Comparison of ENCODE assay signal across 13 mouse cellular contexts in genomic region chr4:149790546-149790945, GRCm38 (mm10). TPM values are rescaled to one million over a fixed set of nuclear protein-coding genes. Genes with fewer than 3 reads are reported as not detected.
DNase-seq lines count a peak whose midpoint lies in the region; ATAC-seq and TF ChIP-seq lines count a peak whose summit lies in the region.
"Had no signal": no experiment of that assay in that cellular context is flagged by ENCODE, and none has a peak within 500 bp of the region (broad histone marks: within the 10 kb centered on the region; RNA-seq: fewer than 3 reads in every experiment).

No protein-coding gene starts in this region.

- no peak for ATAC-seq in heart, postnatal 0 days (ENCODE audit: insufficient read depth, low read depth)
- 0 out of 2 replicates have a peak, but pooled peaks have one; percentile 8 for ATAC-seq in liver, embryonic 13.5 days (ENCODE audit: low read depth)
- no peak for ATAC-seq in embryonic facial prominence, embryonic 14.5 days (ENCODE audit: low read depth)
- ATAC-seq in neutrophil, adult 5-6 weeks (ENCODE audit: extremely low read depth, insufficient number of reproducible peaks, low FRiP score, poor library complexity, severe bottlenecking): peak; percentile 70; the same call in 1 of the 2 replicates
- ATAC-seq: CD4-positive, CD25-positive, alpha-beta regulatory T cell, adult 4 months; Patski had no signal

- no peak for DNase-seq in heart, postnatal 0 days (ENCODE audit: low spot score)
- DNase-seq in heart, postnatal 36 days: no peak
- no peak for DNase-seq in liver, embryonic 13.5 days
- no peak for DNase-seq in liver
- no peak for DNase-seq in embryonic facial prominence, embryonic 14.5 days (ENCODE audit: low spot score)
- DNase-seq in spleen, adult 12 weeks (ENCODE audit: low spot score): no peak
- no peak for DNase-seq in adrenal gland, adult 18-20 months (ENCODE audit: low spot score in 2 of 2)

- no peaks in the 10 kb centered on the region for H3K36me3 ChIP-seq in heart, postnatal 0 days (replicated peaks; ENCODE audit: control insufficient read depth, insufficient read depth, low read length)
- H3K36me3 ChIP-seq in liver, embryonic 13.5 days: no peaks in the 10 kb centered on the region
- no peaks in the 10 kb centered on the region for H3K36me3 ChIP-seq in embryonic facial prominence, embryonic 14.5 days (ENCODE audit: control insufficient read depth, insufficient read depth, low read length)
- H3K36me3 ChIP-seq: heart, embryonic 13.5 days; limb, embryonic 12.5 days had no signal

- H3K27ac ChIP-seq in heart, postnatal 0 days (ENCODE audit: low read depth): peak overlapping the region; percentile 58; the same call in 1 of the 2 replicates
- no peak overlapping the region for H3K27ac ChIP-seq in liver, embryonic 13.5 days
- H3K27ac ChIP-seq in embryonic facial prominence, embryonic 14.5 days (replicated peaks; ENCODE audit: low read depth, low read length): no peak overlapping the region
- H3K27ac ChIP-seq: heart, embryonic 13.5 days; limb, embryonic 12.5 days had no signal

- no peak for TF ChIP-seq EP300 in heart, postnatal 0 days (IDR thresholded peaks at IDR 0.05; ENCODE audit: low read depth)

- no peak for TF ChIP-seq CTCF in heart, postnatal 0 days (IDR thresholded peaks at IDR 0.05; ENCODE audit: low read depth)

- no peak overlapping the region for H3K9ac ChIP-seq in heart, postnatal 0 days (replicated peaks; ENCODE audit: low read depth, low read length)
- H3K9ac ChIP-seq in liver, embryonic 13.5 days: no peak overlapping the region
- H3K9ac ChIP-seq in embryonic facial prominence, embryonic 14.5 days (ENCODE audit: low read depth, low read length): 0 out of 2 replicates have a peak overlapping the region, but pooled peaks have one; percentile 4
- H3K9ac ChIP-seq: heart, embryonic 13.5 days; limb, embryonic 12.5 days had no signal

- no peak overlapping the region for H3K4me3 ChIP-seq in heart, postnatal 0 days (ENCODE audit: low read depth, low read length)
- H3K4me3 ChIP-seq in liver, embryonic 13.5 days (replicated peaks): no peak overlapping the region
- no peak overlapping the region for H3K4me3 ChIP-seq in embryonic facial prominence, embryonic 14.5 days (ENCODE audit: low read depth, low read length)
- H3K4me3 ChIP-seq: heart, embryonic 13.5 days; limb, embryonic 12.5 days; myocyte had no signal

- peaks cover 30% of the 10 kb centered on the region for H3K4me1 ChIP-seq in heart, postnatal 0 days (ENCODE audit: control insufficient read depth, insufficient read depth)
- H3K4me1 ChIP-seq in liver, embryonic 13.5 days (replicated peaks): peaks cover 34% of the 10 kb centered on the region
- no peaks in the 10 kb centered on the region for H3K4me1 ChIP-seq in embryonic facial prominence, embryonic 14.5 days (ENCODE audit: control insufficient read depth, insufficient read depth, low read length)

- intact Hi-C loops in heart, postnatal 36 days (cut with DNase I): no loop called here

- H3K27me3 ChIP-seq in heart, postnatal 0 days (ENCODE audit: control insufficient read depth, insufficient read depth, low read length): no peaks in the 10 kb centered on the region
- no peaks in the 10 kb centered on the region for H3K27me3 ChIP-seq in liver, embryonic 13.5 days
- H3K27me3 ChIP-seq in embryonic facial prominence, embryonic 14.5 days (replicated peaks; ENCODE audit: control insufficient read depth, insufficient read depth, low read length): no peaks in the 10 kb centered on the region
- H3K27me3 ChIP-seq: heart, embryonic 13.5 days; limb, embryonic 12.5 days; Patski had no signal

- WGBS in heart, postnatal 0 days: 67% methylated on average over 4 of the region's 4 CpGs
- 38% methylated on average over 4 of the region's 4 CpGs for WGBS in liver, embryonic 13.5 days (ENCODE audit: insufficient replicate concordance)
- 62% methylated on average over 4 of the region's 4 CpGs for WGBS in embryonic facial prominence, embryonic 14.5 days

- no peak overlapping the region for H3K4me2 ChIP-seq in heart, postnatal 0 days (ENCODE audit: low read depth, low read length)
- H3K4me2 ChIP-seq in liver, embryonic 13.5 days: no peak overlapping the region
- H3K4me2 ChIP-seq in embryonic facial prominence, embryonic 14.5 days (ENCODE audit: low read depth, low read length): no peak overlapping the region
- H3K4me2 ChIP-seq: heart, embryonic 13.5 days; limb, embryonic 12.5 days had no signal

- H3K9me3 ChIP-seq in heart, postnatal 0 days (replicated peaks; ENCODE audit: control insufficient read depth, low read length): no peaks in the 10 kb centered on the region
- H3K9me3 ChIP-seq in liver, embryonic 13.5 days (replicated peaks): no peaks in the 10 kb centered on the region
- no peaks in the 10 kb centered on the region for H3K9me3 ChIP-seq in embryonic facial prominence, embryonic 14.5 days (ENCODE audit: control insufficient read depth, low read length)
- H3K9me3 ChIP-seq: heart, embryonic 13.5 days; limb, embryonic 12.5 days had no signal

RNA-seq across cellular contexts. Expression of gene Slc25a33, which starts 16.5 kb away (rescaled TPM):
- 3.0 and 9.8 TPM in 2 replicates for total RNA-seq in heart, postnatal 0 days (2014; rRNA removed; ENCODE audit: low replicate concordance)
- polyA plus RNA-seq in heart, postnatal 0 days (2015; fragmentation: Nextera tagmentation; extraction: Ambion mirVana): 13.3 and 15.1 TPM in 2 replicates
- total RNA-seq in heart, postnatal 36 days (2021): 10 to 100 TPM; 27.0 to 45.2 TPM
- 13.4 and 14.1 TPM in 2 replicates for polyA plus RNA-seq in liver, embryonic 13.5 days (2015; fragmentation: Nextera tagmentation; extraction: Ambion mirVana)
- polyA plus RNA-seq in embryonic facial prominence, embryonic 14.5 days (2014; fragmentation: Nextera tagmentation; extraction: Ambion mirVana): 10.6 and 10.9 TPM in 2 replicates
- 11.9 and 12.7 TPM in 2 replicates for total RNA-seq in neutrophil, adult 5-6 weeks (2017)
- total RNA-seq in adrenal gland, adult 18-20 months (2021): 10 to 100 TPM; 16.3 to 24.3 TPM

RNA-seq across cellular contexts. Expression of gene Tmem201, which starts 52.7 kb away (rescaled TPM):
- total RNA-seq in heart, postnatal 0 days (2014; rRNA removed; ENCODE audit: low replicate concordance): 64.7 and 80.0 TPM in 2 replicates
- 38.8 and 43.0 TPM in 2 replicates for polyA plus RNA-seq in heart, postnatal 0 days (2015; fragmentation: Nextera tagmentation; extraction: Ambion mirVana)
- 10 to 100 TPM; 87.7 to 90.5 TPM for total RNA-seq in heart, postnatal 36 days (2021)
- 6.9 and 8.4 TPM in 2 replicates for polyA plus RNA-seq in liver, embryonic 13.5 days (2015; fragmentation: Nextera tagmentation; extraction: Ambion mirVana)
- polyA plus RNA-seq in embryonic facial prominence, embryonic 14.5 days (2014; fragmentation: Nextera tagmentation; extraction: Ambion mirVana): 20.7 and 23.3 TPM in 2 replicates
- 5.8 and 6.6 TPM in 2 replicates for total RNA-seq in neutrophil, adult 5-6 weeks (2017)
- 10 to 100 TPM; 27.8 to 29.0 TPM for total RNA-seq in adrenal gland, adult 18-20 months (2021)

Comparison
In these comparisons a context has a peak if more than half of its experiments do, and no peak if none do; other contexts are left out.
1. ATAC-seq: peak in liver, embryonic 13.5 days (single experiment) and neutrophil, adult 5-6 weeks (single experiment); none in heart, postnatal 0 days (single experiment) and embryonic facial prominence, embryonic 14.5 days (single experiment).